Mouse (Mus musculus) mouse embryonic stem cell (cell line): ENCODE data around the gene Acad10.

Source experiments
- in situ Hi-C, 2 experiments: fragments of 300-500 bp; cut with MboI; formaldehyde crosslinking; loops; 1 replicate in 1 of 2; 3 replicates in 1 of 2; pipeline ENCODE4 v1.14.3; 2019 to 2020; ENCODE audit warnings: low sequenced_read_pairs in 2 of 2, low pct_unique_long_range_greater_than_20kb in 1 of 2, mixed read lengths in 1 of 2; ENCODE audit not compliant: unreplicated experiment in 1 of 2

Gene Acad10

DNA sequence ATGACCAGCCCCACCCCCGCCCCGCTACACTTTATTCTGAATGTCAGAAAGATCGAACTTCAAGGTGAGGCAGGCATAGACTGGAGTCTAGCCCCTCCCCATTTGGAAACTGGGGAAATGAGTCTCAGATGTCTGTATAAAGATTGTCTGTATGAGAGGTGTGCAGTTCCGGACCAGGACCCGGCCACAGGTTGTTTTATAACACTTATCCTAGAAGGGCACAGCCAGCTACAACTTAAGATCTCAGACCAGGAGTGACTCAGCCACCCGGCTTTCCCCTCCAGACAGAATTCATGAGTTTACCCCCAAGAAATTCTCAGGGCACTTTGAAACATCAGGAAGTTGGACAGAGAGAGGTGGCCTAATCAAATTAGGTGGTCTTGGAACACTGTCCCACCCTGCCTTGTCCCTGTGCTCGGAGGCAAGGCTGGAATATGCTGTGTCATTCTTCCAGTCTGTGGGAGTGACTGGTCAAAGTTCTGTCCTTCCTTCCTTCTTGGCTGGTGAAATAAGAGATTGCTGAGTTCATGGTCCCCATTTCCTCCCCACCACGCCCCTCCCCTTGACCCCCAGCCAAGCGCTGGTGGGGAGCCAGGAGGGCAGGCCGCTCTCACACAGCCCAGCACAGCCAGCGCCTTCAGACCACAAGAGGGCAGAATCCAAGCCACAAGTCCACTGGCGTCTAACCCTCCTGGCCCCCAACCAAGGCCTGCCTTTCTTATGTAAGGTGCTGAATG is 76.4 kb downstream of the Acad10 start:
- in situ Hi-C loops = no loop called here

DNA sequence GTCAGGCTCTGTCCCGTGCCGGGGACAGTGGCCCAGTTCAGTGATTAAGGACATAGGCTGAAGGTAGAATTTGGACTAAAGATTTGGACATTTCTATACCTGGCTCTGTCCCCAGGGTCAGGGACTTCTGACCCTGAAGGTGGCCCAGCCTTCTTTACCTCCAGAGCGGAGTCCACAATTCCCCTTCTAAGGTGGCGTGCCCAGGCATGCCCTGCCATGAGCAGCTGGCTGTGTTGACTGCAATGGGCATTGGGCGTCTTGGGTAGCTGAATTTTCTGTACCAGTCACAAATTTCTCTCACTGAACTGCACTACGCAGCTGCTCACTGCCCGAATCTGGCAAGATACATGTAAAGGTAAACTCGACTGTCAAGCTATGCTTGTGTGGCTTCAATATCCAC is 78.4 kb downstream of the Acad10 start:
- in situ Hi-C loops = no loop called here

DNA sequence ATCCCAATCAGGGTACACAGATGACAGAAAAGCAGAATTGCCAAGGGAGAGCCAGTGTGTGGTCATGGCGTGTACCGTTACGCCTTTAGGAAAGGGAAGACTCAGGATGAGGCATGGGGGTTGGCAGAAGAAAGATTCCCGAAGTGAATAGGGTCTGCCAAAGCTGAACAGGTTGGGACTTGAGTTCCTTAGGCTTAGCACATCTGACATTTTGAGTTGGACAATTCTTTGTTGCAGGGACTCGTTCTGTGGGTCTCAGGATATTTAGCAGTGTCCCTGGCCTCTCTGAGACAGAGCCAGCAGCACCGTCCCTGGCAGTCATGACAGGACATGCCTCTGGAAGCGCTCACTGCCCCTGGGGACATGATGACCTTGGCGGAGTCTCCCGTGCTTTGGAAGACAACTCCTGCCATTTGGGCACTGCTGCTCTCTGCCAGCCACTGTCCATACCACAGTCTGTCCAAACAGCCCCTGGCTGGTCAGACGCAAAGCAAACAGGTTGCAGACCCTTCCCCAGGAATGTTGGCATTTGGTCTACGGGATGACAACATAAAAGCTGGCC is 83.3 kb downstream of the Acad10 start:
- in situ Hi-C loops = no loop called here

DNA sequence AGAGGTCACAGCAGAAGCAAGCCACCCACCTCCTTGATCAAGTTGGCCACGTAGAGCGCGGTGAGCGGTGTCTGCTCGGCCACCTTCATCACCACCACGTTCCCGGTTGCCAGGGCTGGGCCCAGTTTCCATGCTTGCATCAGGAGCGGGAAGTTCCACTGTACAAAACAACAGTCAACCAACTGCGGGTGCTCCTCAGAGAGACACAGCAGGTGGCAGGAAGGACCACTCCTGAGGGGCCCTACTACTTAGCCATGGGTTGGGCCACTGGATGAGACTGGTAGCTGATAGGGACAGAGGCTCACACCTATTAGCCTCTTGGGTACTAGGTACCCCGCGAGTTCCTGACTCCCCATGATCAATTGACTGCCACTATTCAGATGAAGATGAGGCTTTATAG is 84.4 kb downstream of the Acad10 start:
- in situ Hi-C loops = no loop called here

DNA sequence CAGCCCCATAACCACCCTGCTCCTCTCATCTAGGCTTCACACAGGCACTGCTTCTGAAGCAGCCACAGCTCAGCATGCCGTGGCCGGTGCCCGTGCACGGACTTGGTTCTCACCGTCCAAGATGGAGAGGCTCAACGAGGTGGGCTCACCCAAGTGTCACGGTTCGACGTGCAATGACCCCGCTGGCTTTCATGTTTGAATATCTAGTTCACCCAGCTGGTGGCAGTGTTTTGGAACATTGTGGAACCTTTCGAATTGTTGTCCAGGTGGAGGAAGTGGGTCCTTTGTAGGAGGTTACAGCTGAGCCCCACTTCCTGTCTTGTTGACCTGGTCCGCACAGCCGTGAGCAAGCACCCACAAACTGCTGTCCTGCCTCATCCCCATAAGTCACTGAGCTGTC is 86.2 kb downstream of the Acad10 start:
- in situ Hi-C loops = no loop called here
